Mouse (Mus musculus) midbrain, embryonic 16.5 days (tissue): ENCODE results near the gene Ppp1r12b. TPM values are rescaled to one million over a fixed set of nuclear protein-coding genes. Genes with fewer than 3 reads are reported as not detected.

Experiments used
- ATAC-seq: fragments of 200-750 bp; cut with Nextera tagmentation; 2 replicates; pipeline ENCODE4 v1.8.0; 2017; ENCODE audit warnings: moderate TSS enrichment
- H3K27ac ChIP-seq: fragments of 300-500 bp; sonication (generic); 2 replicates; pipeline ENCODE4 v1.5.1; 2014; ENCODE audit warnings: mild to moderate bottlenecking, low read length, mixed read lengths
- H3K27me3 ChIP-seq: fragments of 300-500 bp; sonication (generic); 2 replicates; pipeline ENCODE4 v1.6.1; 2014; ENCODE audit warnings: low read depth, low read length, mixed read lengths; ENCODE audit not compliant: control insufficient read depth, insufficient read depth
- H3K36me3 ChIP-seq: fragments of 300-500 bp; sonication (generic); 2 replicates; pipeline ENCODE4 v1.6.1; 2014; ENCODE audit warnings: mild to moderate bottlenecking, low read length, moderate library complexity, mixed read lengths; ENCODE audit not compliant: control insufficient read depth, insufficient read depth
- H3K4me1 ChIP-seq: fragments of 300-500 bp; sonication (generic); 2 replicates; pipeline ENCODE4 v1.6.1; 2014; ENCODE audit warnings: mild to moderate bottlenecking, low read length, mixed read lengths; ENCODE audit not compliant: control insufficient read depth, insufficient read depth
- H3K4me2 ChIP-seq: fragments of 300-500 bp; sonication (generic); 2 replicates; pipeline ENCODE4 v1.6.1; 2014; ENCODE audit warnings: mild to moderate bottlenecking, low read length, mixed read lengths
- H3K4me3 ChIP-seq: fragments of 300-500 bp; sonication (generic); 2 replicates; pipeline ENCODE4 v1.5.1; 2014; ENCODE audit warnings: low read depth, mild to moderate bottlenecking, low read length, moderate library complexity, mixed read lengths
- H3K9ac ChIP-seq: fragments of 300-500 bp; sonication (generic); 2 replicates; pipeline ENCODE4 v1.6.1; 2014; ENCODE audit warnings: low read depth, low read length, mixed read lengths
- H3K9me3 ChIP-seq: fragments of 300-500 bp; sonication (generic); replicated peaks from 2 replicates; pipeline ENCODE4 v1.6.1; 2014; ENCODE audit warnings: mild to moderate bottlenecking, low read length, mixed read lengths; ENCODE audit not compliant: control insufficient read depth, poor library complexity, severe bottlenecking
- WGBS: fragments of 180-500 bp; shearing (Covaris S2); extraction: QIAGEN DNeasy Blood & Tissue Kit; methylation state at CpG from one replicate; pipeline ENCODE4 v1.1.7; 2014; 5-methylcytosine and 5-hydroxymethylcytosine counted together
- polyA plus RNA-seq: library from polyadenylated mRNA; unstranded; fragments of >200 nt; fragmentation: Nextera tagmentation; extraction: Ambion mirVana; gene quantifications from 2 replicates; pipeline ENCODE4 v1.2.1, GENCODE M21; 2015

Gene Ppp1r12b
- polyA plus RNA-seq, 1 experiment from 2014 or later = 13.6 TPM

- Histone ChIP-seq H3K36me3 (no peaks in the 10 kb centered on the region), H3K4me2 (no peak overlapping the region), H3K4me1 (no peaks in the 10 kb centered on the region), H3K27me3 (no peaks in the 10 kb centered on the region), H3K4me3 (no peak overlapping the region), H3K9me3 (no peaks in the 10 kb centered on the region), H3K27ac (no peak overlapping the region), H3K9ac (no peak overlapping the region)
- WGBS = 88% methylated on average over 1 of the region's 1 CpGs
- no peak for ATAC-seq
These were observed 170.8 kb downstream of the Ppp1r12b start for GRCm38 (mm10) chr1:134784911-134785310.

- Histone ChIP-seq H3K4me2 (no peak overlapping the region), H3K27me3 (no peaks in the 10 kb centered on the region), H3K27ac (no peak overlapping the region), H3K9ac (no peak overlapping the region), H3K4me1 (no peaks in the 10 kb centered on the region), H3K9me3 (no peaks in the 10 kb centered on the region), H3K36me3 (no peaks in the 10 kb centered on the region), H3K4me3 (no peak overlapping the region)
- no peak for ATAC-seq
- 76% methylated on average over 6 of the region's 6 CpGs for WGBS
These were observed 171.3 kb downstream of the Ppp1r12b start for GRCm38 (mm10) chr1:134784481-134784880.

- Histone ChIP-seq H3K4me1 (no peaks in the 10 kb centered on the region), H3K27me3 (no peaks in the 10 kb centered on the region), H3K4me3 (no peak overlapping the region), H3K9ac (no peak overlapping the region), H3K9me3 (no peaks in the 10 kb centered on the region), H3K27ac (no peak overlapping the region), H3K4me2 (no peak overlapping the region), H3K36me3 (no peaks in the 10 kb centered on the region)
- ATAC-seq = no peak
- 90% methylated on average over 4 of the region's 4 CpGs for WGBS
These were observed 171.8 kb downstream of the Ppp1r12b start for GRCm38 (mm10) chr1:134783958-134784357.

GRCm38 (mm10) chr1:134782797-134783196, 172.9 kb downstream of the Ppp1r12b start:
- no peak overlapping the region for H3K4me3 ChIP-seq
- no peaks in the 10 kb centered on the region for H3K36me3 ChIP-seq
- no peaks in the 10 kb centered on the region for H3K27me3 ChIP-seq
- 82% methylated on average over 5 of the region's 5 CpGs for WGBS
- no peak overlapping the region for H3K4me2 ChIP-seq
- H3K9me3 ChIP-seq = no peaks in the 10 kb centered on the region
- H3K27ac ChIP-seq = no peak overlapping the region
- no peaks in the 10 kb centered on the region for H3K4me1 ChIP-seq
- no peak for ATAC-seq
- H3K9ac ChIP-seq = no peak overlapping the region

GRCm38 (mm10) chr1:134777936-134778548, 177.7 kb downstream of the Ppp1r12b start:
- H3K27me3 ChIP-seq = no peaks in the 10 kb centered on the region
- no peak overlapping the region for H3K9ac ChIP-seq
- no peaks in the 10 kb centered on the region for H3K9me3 ChIP-seq
- no peak overlapping the region for H3K27ac ChIP-seq
- H3K36me3 ChIP-seq = peaks cover 2% of the 10 kb centered on the region; the same call in 1 of the 2 replicates
- H3K4me3 ChIP-seq = no peak overlapping the region
- no peak for ATAC-seq
- no peaks in the 10 kb centered on the region for H3K4me1 ChIP-seq
- no peak overlapping the region for H3K4me2 ChIP-seq
- WGBS = 39% methylated on average over 13 of the region's 13 CpGs

GRCm38 (mm10) chr1:134777201-134777885, 178.4 kb downstream of the Ppp1r12b start:
- WGBS = 85% methylated on average over 12 of the region's 12 CpGs
- Histone ChIP-seq H3K9me3 (no peaks in the 10 kb centered on the region), H3K36me3 (peaks cover 2% of the 10 kb centered on the region; the same call in 1 of the 2 replicates), H3K4me3 (no peak overlapping the region), H3K4me2 (no peak overlapping the region), H3K27me3 (no peaks in the 10 kb centered on the region), H3K4me1 (no peaks in the 10 kb centered on the region), H3K27ac (no peak overlapping the region), H3K9ac (no peak overlapping the region)
- no peak for ATAC-seq

- Histone ChIP-seq H3K4me3 (no peak overlapping the region), H3K36me3 (peaks cover 4% of the 10 kb centered on the region; the same call in 1 of the 2 replicates), H3K27ac (no peak overlapping the region), H3K9ac (no peak overlapping the region), H3K9me3 (no peaks in the 10 kb centered on the region), H3K4me2 (no peak overlapping the region), H3K4me1 (no peaks in the 10 kb centered on the region), H3K27me3 (no peaks in the 10 kb centered on the region)
- WGBS = 47% methylated on average over 3 of the region's 3 CpGs
- ATAC-seq = no peak
These were observed 180.1 kb downstream of the Ppp1r12b start for GRCm38 (mm10) chr1:134775631-134776030.

- Histone ChIP-seq H3K9ac (no peak overlapping the region), H3K4me3 (no peak overlapping the region), H3K4me2 (no peak overlapping the region), H3K36me3 (peaks cover 4% of the 10 kb centered on the region; the same call in 1 of the 2 replicates), H3K27ac (no peak overlapping the region), H3K9me3 (no peaks in the 10 kb centered on the region), H3K27me3 (no peaks in the 10 kb centered on the region), H3K4me1 (no peaks in the 10 kb centered on the region)
- 56% methylated on average over 6 of the region's 6 CpGs for WGBS
- ATAC-seq = no peak
These were observed 180.9 kb downstream of the Ppp1r12b start for GRCm38 (mm10) chr1:134774728-134775287.

GRCm38 (mm10) chr1:134774247-134774646, 181.5 kb downstream of the Ppp1r12b start:
- Histone ChIP-seq H3K9me3 (no peaks in the 10 kb centered on the region), H3K36me3 (peaks cover 4% of the 10 kb centered on the region; the same call in 1 of the 2 replicates), H3K27ac (no peak overlapping the region), H3K4me3 (no peak overlapping the region), H3K4me2 (no peak overlapping the region), H3K27me3 (no peaks in the 10 kb centered on the region), H3K9ac (no peak overlapping the region), H3K4me1 (no peaks in the 10 kb centered on the region)
- WGBS = 41% methylated on average over 2 of the region's 2 CpGs
- no peak for ATAC-seq
